Mouse (Mus musculus) embryonic facial prominence, embryonic 11.5 days (tissue): Measurements from ENCODE around the gene Tspan8. TPM values are rescaled to one million over a fixed set of nuclear protein-coding genes. Genes with fewer than 3 reads are reported as not detected.

ENCODE experiments used
- ATAC-seq: fragments of 200-750 bp; cut with Nextera tagmentation; replicated peaks from 2 replicates; pipeline ENCODE4 v1.8.0; 2017; ENCODE audit warnings: low read depth; ENCODE audit not compliant: insufficient number of reproducible peaks, low FRiP score, low TSS enrichment
- DNase-seq: peaks from one replicate; pipeline ENCODE4 v3.0.0-alpha.2; 2015; ENCODE audit warnings: low spot score
- H3K27ac ChIP-seq: fragments of 300-500 bp; sonication (generic); replicated peaks from 2 replicates; pipeline ENCODE4 v1.5.1; 2014; ENCODE audit warnings: mild to moderate bottlenecking, low read depth, low read length, control low read depth
- H3K27me3 ChIP-seq: fragments of 300-500 bp; sonication (generic); 2 replicates; pipeline ENCODE4 v1.6.1; 2014; ENCODE audit warnings: mild to moderate bottlenecking, low read length, moderate library complexity, mixed read lengths; ENCODE audit not compliant: control insufficient read depth, insufficient read depth
- H3K36me3 ChIP-seq: fragments of 300-500 bp; sonication (generic); replicated peaks from 2 replicates; pipeline ENCODE4 v1.6.1; 2014; ENCODE audit warnings: low read depth, mild to moderate bottlenecking, low read length, moderate library complexity, mixed read lengths; ENCODE audit not compliant: control insufficient read depth, insufficient read depth
- H3K4me1 ChIP-seq: fragments of 300-500 bp; sonication (generic); 2 replicates; pipeline ENCODE4 v1.6.1; 2014; ENCODE audit warnings: low read length, mixed read lengths; ENCODE audit not compliant: control insufficient read depth, insufficient read depth
- H3K4me2 ChIP-seq: fragments of 300-500 bp; sonication (generic); 2 replicates; pipeline ENCODE4 v1.6.1; 2014; ENCODE audit warnings: low read depth, mild to moderate bottlenecking, control low read depth, low read length, moderate library complexity
- H3K4me3 ChIP-seq: fragments of 300-500 bp; sonication (generic); 2 replicates; pipeline ENCODE4 v1.5.1; 2014; ENCODE audit warnings: low read depth, low read length, control low read depth
- H3K9ac ChIP-seq: fragments of 300-500 bp; sonication (generic); replicated peaks from 2 replicates; pipeline ENCODE4 v1.6.1; 2014; ENCODE audit warnings: mild to moderate bottlenecking, control low read depth, low read length
- H3K9me3 ChIP-seq: fragments of 300-500 bp; sonication (generic); replicated peaks from 2 replicates; pipeline ENCODE4 v1.6.1; 2016; ENCODE audit warnings: mild to moderate bottlenecking, low read length, inconsistent platforms, mixed read lengths; ENCODE audit not compliant: control insufficient read depth
- WGBS: fragments of 180-500 bp; shearing (Covaris S2); extraction: QIAGEN DNeasy Blood & Tissue Kit; methylation state at CpG from one replicate; pipeline ENCODE4 v1.1.7; 2014; 5-methylcytosine and 5-hydroxymethylcytosine counted together
- polyA plus RNA-seq: library from polyadenylated mRNA; unstranded; fragments of >200 nt; fragmentation: Nextera tagmentation; extraction: Ambion mirVana; gene quantifications from 2 replicates; pipeline ENCODE4 v1.2.1, GENCODE M21; 2014

The Tspan8 gene
- polyA plus RNA-seq, 1 experiment from 2014 or later, result 2.1 TPM

- no peaks in the 10 kb centered on the region for H3K36me3 ChIP-seq
- WGBS, result 59% methylated on average over 7 of the region's 7 CpGs
- H3K4me1 ChIP-seq, result no peaks in the 10 kb centered on the region
- no peak overlapping the region for H3K4me2 ChIP-seq
- H3K27ac ChIP-seq, result no peak overlapping the region
- DNase-seq (no peak), ATAC-seq (no peak)
- no peaks in the 10 kb centered on the region for H3K27me3 ChIP-seq
- no peaks in the 10 kb centered on the region for H3K9me3 ChIP-seq
- H3K9ac ChIP-seq, result no peak overlapping the region
- no peak overlapping the region for H3K4me3 ChIP-seq
Observed at GRCm38 (mm10) chr10:115897235-115897634, 80.6 kb downstream of the Tspan8 start.

Other genes starting within 250 kb of the Tspan8 start
- 0.21 TPM in 2 replicates for gene A930009A15Rik, start 246.8 kb upstream of the Tspan8 start, polyA plus RNA-seq
- 10.2 and 11.5 TPM in 2 replicates for gene Lgr5, start 229.1 kb upstream of the Tspan8 start, polyA plus RNA-seq
- gene Ptprr, start 201.4 kb downstream of the Tspan8 start, polyA plus RNA-seq, result 2.1 and 2.6 TPM in 2 replicates